Mouse (Mus musculus) B cell, adult 2 months (primary cell): Measurements from ENCODE around the gene Plekhs1.
"Not testable (repeated sequence)": the region's sequence is repeated elsewhere in the genome, so short reads cannot be mapped to it uniquely, and the experiment has no call there.

Experiments used
- DNase-seq, 2 experiments: peaks; one replicate each; pipeline ENCODE4 v3.0.0; 2022

Plekhs1 gene

GRCm38 (mm10) chr19:56530529-56530928 is 69.1 kb downstream of the Plekhs1 start:
- DNase-seq, result not testable (repeated sequence)

DNA sequence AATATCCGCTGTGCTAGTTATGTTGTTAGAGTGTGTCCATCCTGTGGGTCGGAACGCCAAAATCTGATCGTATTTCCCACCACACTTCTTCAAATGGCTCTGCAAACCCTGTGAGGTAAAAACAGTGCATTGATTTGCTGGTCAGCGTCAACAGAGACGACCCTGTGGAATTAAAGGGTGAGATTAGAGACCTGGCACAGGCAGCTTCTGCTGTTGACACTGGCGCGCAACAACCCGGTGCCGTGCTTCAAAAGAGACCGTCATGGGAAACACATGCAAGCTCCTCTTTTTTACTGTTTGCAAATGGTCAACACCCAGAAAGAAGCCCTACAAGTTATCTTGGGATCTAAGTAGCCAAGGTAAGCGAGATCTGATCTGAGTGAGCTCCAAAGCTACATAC is 69.8 kb downstream of the Plekhs1 start:
- DNase-seq, result no peak

GRCm38 (mm10) chr19:56533291-56534071 is 72.0 kb downstream of the Plekhs1 start:
- no peak for DNase-seq

DNA sequence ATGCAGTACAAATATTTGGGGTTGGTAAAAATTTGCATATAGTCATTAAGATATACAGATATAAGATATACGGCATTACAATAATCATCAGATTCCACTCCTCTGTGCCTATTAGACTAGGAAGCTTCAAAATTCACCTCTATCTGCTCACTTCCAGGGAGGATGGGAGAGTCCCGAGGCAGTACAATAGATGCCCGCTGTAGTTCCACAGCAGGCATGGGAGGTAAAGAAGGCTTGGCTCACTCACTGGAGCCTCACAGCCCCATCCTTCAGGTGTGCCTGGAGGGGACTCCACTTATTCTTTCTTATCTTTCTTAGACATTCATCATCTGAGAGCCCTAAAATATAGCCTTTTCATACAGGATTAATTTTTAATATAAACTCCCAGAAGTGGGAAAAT is 72.9 kb downstream of the Plekhs1 start:
- DNase-seq, result no peak

GRCm38 (mm10) chr19:56535064-56535463 is 73.6 kb downstream of the Plekhs1 start:
- DNase-seq, result no peak

DNA sequence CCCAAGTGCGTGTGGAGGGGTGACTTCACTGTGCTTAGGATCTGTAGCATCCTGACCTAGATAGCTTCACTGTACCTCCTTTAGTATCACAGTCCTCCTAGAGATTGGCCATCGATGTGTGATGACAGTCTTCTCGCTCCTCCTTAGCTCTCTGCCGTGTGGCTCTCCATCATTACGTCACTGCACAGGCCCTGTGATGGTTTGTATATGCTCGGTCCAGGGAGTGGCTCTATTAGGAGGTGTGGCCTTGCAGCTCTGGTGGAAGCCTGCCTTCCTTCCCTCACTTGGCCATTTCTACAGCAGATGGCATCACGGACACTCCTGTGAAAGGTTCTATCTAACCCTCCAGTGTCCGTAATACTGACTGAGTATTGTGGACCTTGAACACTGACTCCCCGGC is 74.3 kb downstream of the Plekhs1 start:
- no peak for DNase-seq
